In the genomic region with DNA sequence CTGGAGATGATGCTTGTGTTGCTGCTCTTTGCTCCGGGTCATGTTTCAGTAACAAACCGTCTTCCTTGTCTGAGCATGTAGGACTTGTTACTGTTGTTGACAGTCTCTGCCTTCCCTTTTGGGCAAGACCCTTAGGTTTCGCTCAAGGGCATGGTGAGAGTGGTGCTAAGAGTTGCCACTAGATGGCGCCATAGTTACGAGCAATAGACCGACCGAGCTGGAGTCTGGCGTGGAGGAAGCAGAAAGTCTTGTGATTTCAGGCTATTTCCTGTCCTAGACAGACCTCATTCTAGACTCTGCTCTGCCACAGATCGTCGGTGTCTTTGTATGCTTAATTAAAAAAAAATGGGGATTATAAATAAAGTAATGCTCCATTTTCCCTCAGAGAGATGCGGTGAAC, we compare ENCODE assay signal across 9 mouse cellular contexts. TPM values are rescaled to one million over a fixed set of nuclear protein-coding genes. Genes with fewer than 3 reads are reported as not detected.
DNase-seq lines count a peak whose midpoint lies in the region; ATAC-seq lines count a peak whose summit lies in the region.
"Had no signal": no experiment of that assay in that cellular context is flagged by ENCODE, and none has a peak within 500 bp of the region (broad histone marks: within the 10 kb centered on the region; RNA-seq: fewer than 3 reads in every experiment).

No protein-coding gene starts in this region.

- no peaks in the 10 kb centered on the region for H3K36me3 ChIP-seq in forebrain, embryonic 15.5 days
- H3K36me3 ChIP-seq in hindbrain, embryonic 10.5 days = no peaks in the 10 kb centered on the region

- WGBS in forebrain, embryonic 15.5 days = 11% methylated on average over 11 of the region's 11 CpGs
- 13% methylated on average over 11 of the region's 11 CpGs for WGBS in hindbrain, embryonic 10.5 days

- H3K9ac ChIP-seq in forebrain, embryonic 15.5 days (replicated peaks) = no peak overlapping the region

- peak; percentile 93 for DNase-seq in NIH3T3 (ENCODE audit: low read depth)
- DNase-seq in hindbrain, embryonic 10.5 days (ENCODE audit: low spot score) = peak; percentile 84
- peak; percentile 83 to 88 for DNase-seq in layer of hippocampus, postnatal 14 days (ENCODE audit: low spot score in 2 of 2)
- peak; percentile 73 to 80 for DNase-seq in lung, postnatal 4 days
- peak; percentile 89 to 90 for DNase-seq in right cerebral cortex, adult 2 months (ENCODE audit: low spot score in 2 of 2)
- peak; percentile 64 for DNase-seq in yolk sac, embryonic 10.5 days (ENCODE audit: low spot score)

- H3K4me3 ChIP-seq in forebrain, embryonic 15.5 days = no peak overlapping the region
- no peak overlapping the region for H3K4me3 ChIP-seq in hindbrain, embryonic 10.5 days
- H3K4me3 ChIP-seq: megakaryocyte, embryonic 14.5 days had no signal

- 0 out of 2 replicates have a peak, but pooled peaks cover 2% of the 10 kb centered on the region for H3K4me1 ChIP-seq in forebrain, embryonic 15.5 days
- 0 out of 2 replicates have a peak, but pooled peaks cover 4% of the 10 kb centered on the region for H3K4me1 ChIP-seq in hindbrain, embryonic 10.5 days (replicated peaks)

- no peak overlapping the region for H3K4me2 ChIP-seq in forebrain, embryonic 15.5 days (replicated peaks)

- ATAC-seq in cerebellum, adult (ENCODE audit: insufficient number of reproducible peaks, low FRiP score, low TSS enrichment) = peak; percentile 56; the same call in 1 of the 2 replicates
- ATAC-seq in forebrain, embryonic 15.5 days (replicated peaks) = peak; percentile 84

- no peak overlapping the region for H3K27ac ChIP-seq in forebrain, embryonic 15.5 days (replicated peaks)
- no peak overlapping the region for H3K27ac ChIP-seq in hindbrain, embryonic 10.5 days

- H3K27me3 ChIP-seq in forebrain, embryonic 15.5 days = no peaks in the 10 kb centered on the region
- no peaks in the 10 kb centered on the region; the same call in 1 of the 2 replicates for H3K27me3 ChIP-seq in hindbrain, embryonic 10.5 days (ENCODE audit: insufficient read depth, poor library complexity, severe bottlenecking)

- no peaks in the 10 kb centered on the region for H3K9me3 ChIP-seq in forebrain, embryonic 15.5 days
- H3K9me3 ChIP-seq in hindbrain, embryonic 10.5 days = no peaks in the 10 kb centered on the region

RNA-seq across cellular contexts. Expression of gene Tmem233, which starts 40.3 kb away (rescaled TPM):
- polyA plus RNA-seq in forebrain, embryonic 15.5 days (2015; fragmentation: Nextera tagmentation; extraction: Ambion mirVana) = not detected in 2 replicates
- not detected in 2 replicates for polyA plus RNA-seq in hindbrain, embryonic 10.5 days (2016; fragmentation: Nextera tagmentation; extraction: Ambion mirVana)
- total RNA-seq in layer of hippocampus, postnatal 14 days (2021) = not detected
